Mouse (Mus musculus) layer of hippocampus, adult 2 months (tissue): ENCODE data around the gene Majin. TPM values are rescaled to one million over a fixed set of nuclear protein-coding genes. Genes with fewer than 3 reads are reported as not detected.

Experiments
- DNase-seq, 2 experiments: peaks; one replicate each; pipeline ENCODE4 v3.0.0; 2022; ENCODE audit warnings: low spot score in 2 of 2
- H3K27ac ChIP-seq: fragments of 200-600 bp; 2 replicates; pipeline ENCODE4 v1.8.1; 2022
- H3K4me3 ChIP-seq: fragments of 200-600 bp; 2 replicates; pipeline ENCODE4 v1.8.1; 2022; ENCODE audit warnings: mild to moderate bottlenecking
- CTCF ChIP-seq: fragments of 200-600 bp; conservative IDR thresholded peaks from 2 replicates; pipeline ENCODE4 v1.8.1; 2022; ENCODE audit warnings: antibody characterized with exemption, mild to moderate bottlenecking, moderate library complexity
- long read RNA-seq, 2 experiments: library from polyadenylated mRNA; stranded (forward); transcript quantifications; one replicate each; pipeline ENCODE4 v2.0.0; 2021; ENCODE audit warnings: borderline mapping rate in 2 of 2
- total RNA-seq, 2 experiments: library from RNA; stranded (reverse); gene quantifications; 2 replicates each; pipeline ENCODE4 v1.2.3; 2021

The Majin gene
- not detected for total RNA-seq
- long read RNA-seq, experiment 1: 0 reads
- long read RNA-seq, experiment 2: 0 reads

- no peak for TF ChIP-seq CTCF
- Histone ChIP-seq H3K4me3 (no peak within 1 kb of the TSS), H3K27ac (no peak within 1 kb of the TSS)
- DNase-seq: no peak
Measured at GRCm38 (mm10) chr19:6184131-6184530, at the start of gene Majin. Gene Majin (plus strand): TSS chr19:6184388.

GRCm38 (mm10) chr19:6136397-6136796, 47.8 kb upstream of the Majin start:
- no peak for DNase-seq
- H3K4me3 ChIP-seq: no peak overlapping the region
- TF ChIP-seq CTCF: no peak
- no peak overlapping the region for H3K27ac ChIP-seq

- Histone ChIP-seq H3K4me3 (peak overlapping the region; percentile 78), H3K27ac (peak overlapping the region; percentile 99)
- TF ChIP-seq CTCF: no peak
- no peak for DNase-seq
Measured at GRCm38 (mm10) chr19:6139701-6140100, 44.5 kb upstream of the Majin start.

- TF ChIP-seq CTCF: no peak
- Histone ChIP-seq H3K27ac (peak overlapping the region; percentile 99), H3K4me3 (peak overlapping the region; percentile 78)
- no peak for DNase-seq
Measured at GRCm38 (mm10) chr19:6140374-6140677, 43.9 kb upstream of the Majin start.

- Histone ChIP-seq H3K4me3 (peak within 1 kb of the TSS; percentile 78), H3K27ac (peak within 1 kb of the TSS; percentile 99)
- peak; percentile 89 to 92 for DNase-seq
- peak; percentile 82 for TF ChIP-seq CTCF
Measured at GRCm38 (mm10) chr19:6140678-6141393, 43.4 kb upstream of the Majin start, which contains the start of gene Batf2. Gene Batf2 (plus strand): TSS chr19:6140983.

GRCm38 (mm10) chr19:6141394-6141749, 42.8 kb upstream of the Majin start, which contains the start of gene Arl2:
Gene Arl2 (minus strand): TSS chr19:6141548.
- peak within 1 kb of the TSS; percentile 78 for H3K4me3 ChIP-seq
- peak; percentile 80 to 83 for DNase-seq
- TF ChIP-seq CTCF: peak; percentile 75
- H3K27ac ChIP-seq: peak within 1 kb of the TSS; percentile 99

GRCm38 (mm10) chr19:6144842-6145241, 39.3 kb upstream of the Majin start:
- no peak for DNase-seq
- Histone ChIP-seq H3K4me3 (no peak overlapping the region), H3K27ac (no peak overlapping the region)
- TF ChIP-seq CTCF: peak; percentile 28

GRCm38 (mm10) chr19:6155174-6155573, 29.0 kb upstream of the Majin start:
- no peak for DNase-seq
- H3K4me3 ChIP-seq: no peak overlapping the region
- no peak for TF ChIP-seq CTCF
- no peak overlapping the region for H3K27ac ChIP-seq

- TF ChIP-seq CTCF: peak; percentile 43
- Histone ChIP-seq H3K4me3 (no peak overlapping the region), H3K27ac (no peak overlapping the region)
- DNase-seq: no peak
Measured at GRCm38 (mm10) chr19:6156372-6156771, 27.8 kb upstream of the Majin start.

- no peak for TF ChIP-seq CTCF
- H3K27ac ChIP-seq: no peak overlapping the region
- DNase-seq: no peak
- H3K4me3 ChIP-seq: no peak overlapping the region
Measured at GRCm38 (mm10) chr19:6157220-6157619, 27.0 kb upstream of the Majin start.

GRCm38 (mm10) chr19:6163872-6164547, 20.2 kb upstream of the Majin start:
- DNase-seq: no peak
- Histone ChIP-seq H3K4me3 (no peak overlapping the region), H3K27ac (no peak overlapping the region)
- TF ChIP-seq CTCF: no peak

- no peak overlapping the region for H3K27ac ChIP-seq
- TF ChIP-seq CTCF: no peak; the same call in 1 of the 2 replicates
- DNase-seq: no peak
- H3K4me3 ChIP-seq: no peak overlapping the region
Measured at GRCm38 (mm10) chr19:6166750-6167149, 17.4 kb upstream of the Majin start.

- no peak for TF ChIP-seq CTCF
- H3K4me3 ChIP-seq: no peak overlapping the region
- no peak for DNase-seq
Measured at GRCm38 (mm10) chr19:6171215-6171614, 13.0 kb upstream of the Majin start.

GRCm38 (mm10) chr19:6174771-6175170, 9.4 kb upstream of the Majin start:
- DNase-seq: no peak
- TF ChIP-seq CTCF: no peak
- Histone ChIP-seq H3K4me3 (no peak overlapping the region), H3K27ac (no peak overlapping the region)

More at GRCm38 (mm10) chr19:6171215-6171614, 13.0 kb upstream of the Majin start:
- H3K27ac ChIP-seq: no peak overlapping the region
